Mouse (Mus musculus): ENCODE data around the gene Olfr1196.
"Not testable (repeated sequence)": the region's sequence is repeated elsewhere in the genome, so short reads cannot be mapped to it uniquely, and the experiment has no call there.

Gene Olfr1196

GRCm38 (mm10) chr2:88704497-88704896 is at the start of gene Olfr1196:
Gene Olfr1196 (minus strand): TSS chr2:88704597.
- no peak for DNase-seq

GRCm38 (mm10) chr2:88751270-88751669 is 46.9 kb upstream of the Olfr1196 start, which contains the start of gene Olfr1198:
Gene Olfr1198 (minus strand): TSS chr2:88751370.
- DNase-seq, result no peak

- DNase-seq, result no peak
Measured at GRCm38 (mm10) chr2:88743379-88743778, 39.0 kb upstream of the Olfr1196 start.

GRCm38 (mm10) chr2:88732266-88732665 is 27.9 kb upstream of the Olfr1196 start, which contains the start of gene Olfr1197:
Gene Olfr1197 (minus strand): TSS chr2:88732366.
- no peak for DNase-seq

- DNase-seq, result no peak
Measured at GRCm38 (mm10) chr2:88689087-88689486, 15.3 kb downstream of the Olfr1196 start, which contains the start of gene Olfr1195. Gene Olfr1195 (minus strand): TSS chr2:88689187.

GRCm38 (mm10) chr2:88675328-88675727 is 29.1 kb downstream of the Olfr1196 start, which contains the start of gene Olfr1193:
Gene Olfr1193 (plus strand): TSS chr2:88675628.
- DNase-seq, result not testable (repeated sequence)

- DNase-seq, result no peak
Measured at GRCm38 (mm10) chr2:88648209-88648608, 56.2 kb downstream of the Olfr1196 start, which contains the start of gene Olfr1192-ps1. Gene Olfr1192-ps1 (plus strand): TSS chr2:88648509.
